Comparison of ENCODE assay signal across 8 mouse cellular contexts in the genomic region with DNA sequence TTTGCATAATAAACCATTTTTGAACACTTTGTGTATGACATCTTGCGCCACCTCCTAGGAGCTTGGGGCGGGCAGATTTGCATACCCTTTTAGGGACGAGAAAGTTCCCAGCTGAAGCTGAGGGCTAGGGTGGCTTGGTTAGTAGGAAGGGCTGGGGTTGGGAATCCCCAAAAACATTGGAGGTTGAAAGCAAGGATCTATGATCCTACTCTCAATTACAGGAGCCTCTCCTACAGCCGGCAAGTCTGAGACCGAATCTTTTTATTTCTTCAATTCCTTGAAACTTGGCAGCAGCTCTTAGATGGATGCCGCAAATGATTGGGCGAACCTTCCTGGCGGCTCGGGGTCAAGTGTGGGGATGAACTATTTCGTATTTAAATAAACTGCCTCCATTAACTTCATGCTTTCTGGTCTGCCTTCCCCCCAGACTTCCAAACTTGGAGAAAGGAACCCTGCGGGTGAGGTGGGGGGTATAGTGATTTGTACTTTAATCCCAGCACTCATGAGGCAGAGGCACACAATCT. TPM values are rescaled to one million over a fixed set of nuclear protein-coding genes. Genes with fewer than 3 reads are reported as not detected.
A peak's percentile ranks its signal among the peaks of the same experiment; 100 is the strongest.
DNase-seq lines count a peak whose midpoint lies in the region; ATAC-seq and TF ChIP-seq lines count a peak whose summit lies in the region.

No protein-coding gene starts in this region.

- WGBS in spleen, adult 2 months, result 68% methylated on average over 11 of the region's 11 CpGs
- 23% methylated on average over 11 of the region's 11 CpGs for WGBS in forebrain, embryonic 16.5 days
- 24% methylated on average over 11 of the region's 11 CpGs for WGBS in liver, embryonic 11.5 days
- WGBS in stomach, embryonic 15.5 days, result 12% methylated on average over 11 of the region's 11 CpGs

- H3K4me3 ChIP-seq in spleen, adult 2 months (ENCODE audit: extremely low read depth, insufficient read depth, insufficient read length), result peak overlapping the region; percentile 16
- H3K4me3 ChIP-seq in forebrain, embryonic 16.5 days (replicated peaks; ENCODE audit: low read length), result peak overlapping the region; percentile 44
- H3K4me3 ChIP-seq in liver, embryonic 11.5 days (ENCODE audit: low read depth, low read length), result peak overlapping the region; percentile 61
- H3K4me3 ChIP-seq in stomach, embryonic 15.5 days (replicated peaks), result peak overlapping the region; percentile 70

- H3K27ac ChIP-seq in spleen, adult 2 months (ENCODE audit: insufficient read depth, low read length), result peak overlapping the region; percentile 48
- H3K27ac ChIP-seq in forebrain, embryonic 16.5 days (ENCODE audit: low read length), result no peak overlapping the region
- H3K27ac ChIP-seq in liver, embryonic 11.5 days (ENCODE audit: low read depth, low read length), result peak overlapping the region; percentile 86
- peak overlapping the region; percentile 94 for H3K27ac ChIP-seq in stomach, embryonic 15.5 days

- ATAC-seq in forebrain, embryonic 16.5 days, result no peak
- no peak for ATAC-seq in liver, embryonic 11.5 days (replicated peaks; ENCODE audit: low FRiP score)
- ATAC-seq in stomach, embryonic 15.5 days (ENCODE audit: insufficient read depth, low FRiP score, low read depth), result no peak

- DNase-seq in spleen, adult 2 months (ENCODE audit: low read depth in 1 of 2, low spot score in 2 of 2), result no peak
- DNase-seq in spleen, postnatal 4 days (ENCODE audit: low spot score in 2 of 2), result no peak
- DNase-seq in liver, embryonic 11.5 days (ENCODE audit: low spot score), result no peak
- DNase-seq in thymus, postnatal 14 days, result no peak
- no peak for DNase-seq in gastrocnemius, adult 18-20 months (ENCODE audit: low spot score)
- DNase-seq in right cerebral cortex, postnatal 10 days (ENCODE audit: low spot score in 2 of 2), result no peak

- no peaks in the 10 kb centered on the region for H3K27me3 ChIP-seq in spleen, adult 2 months (ENCODE audit: control insufficient read depth, insufficient read depth, low read length)
- H3K27me3 ChIP-seq in forebrain, embryonic 16.5 days (replicated peaks; ENCODE audit: control insufficient read depth, insufficient read depth, low read length), result peaks cover 25% of the 10 kb centered on the region
- H3K27me3 ChIP-seq in liver, embryonic 11.5 days (replicated peaks; ENCODE audit: control insufficient read depth, insufficient read depth, low read length), result peaks cover 76% of the 10 kb centered on the region
- no peaks in the 10 kb centered on the region for H3K27me3 ChIP-seq in stomach, embryonic 15.5 days (replicated peaks)

- H3K9me3 ChIP-seq in forebrain, embryonic 16.5 days (ENCODE audit: control insufficient read depth, low read length), result no peaks in the 10 kb centered on the region
- H3K9me3 ChIP-seq in liver, embryonic 11.5 days (ENCODE audit: control insufficient read depth, low read length), result no peaks in the 10 kb centered on the region
- no peaks in the 10 kb centered on the region for H3K9me3 ChIP-seq in stomach, embryonic 15.5 days

- H3K4me2 ChIP-seq in forebrain, embryonic 16.5 days (ENCODE audit: low read length), result peak overlapping the region; percentile 77
- H3K4me2 ChIP-seq in liver, embryonic 11.5 days, result peak overlapping the region; percentile 74
- peak overlapping the region; percentile 71 for H3K4me2 ChIP-seq in stomach, embryonic 15.5 days

- TF ChIP-seq CTCF in spleen, adult 2 months (IDR thresholded peaks at IDR 0.05; ENCODE audit: extremely low read depth, insufficient read depth, insufficient read length, insufficient replicate concordance), result no peak

- H3K9ac ChIP-seq in forebrain, embryonic 16.5 days (replicated peaks; ENCODE audit: low read depth, low read length), result no peak overlapping the region
- peak overlapping the region; percentile 76 for H3K9ac ChIP-seq in liver, embryonic 11.5 days (ENCODE audit: low read depth, low read length)
- peak overlapping the region; percentile 78 for H3K9ac ChIP-seq in stomach, embryonic 15.5 days

- no peak for TF ChIP-seq POLR2A in spleen, adult 2 months (IDR thresholded peaks at IDR 0.05; ENCODE audit: low read depth, low read length)

- peaks cover 20% of the 10 kb centered on the region for H3K4me1 ChIP-seq in spleen, adult 2 months (ENCODE audit: control insufficient read depth, insufficient read depth, insufficient read length)
- H3K4me1 ChIP-seq in forebrain, embryonic 16.5 days (replicated peaks; ENCODE audit: control insufficient read depth, insufficient read depth, low read length), result peaks cover 45% of the 10 kb centered on the region
- H3K4me1 ChIP-seq in liver, embryonic 11.5 days (replicated peaks; ENCODE audit: control insufficient read depth, insufficient read depth, low read length), result peaks cover 46% of the 10 kb centered on the region
- peaks cover 48% of the 10 kb centered on the region for H3K4me1 ChIP-seq in stomach, embryonic 15.5 days

- peaks cover 3% of the 10 kb centered on the region; the same call in 1 of the 2 replicates for H3K36me3 ChIP-seq in spleen, adult 2 months (ENCODE audit: control insufficient read depth, insufficient read depth, low read length)
- no peaks in the 10 kb centered on the region for H3K36me3 ChIP-seq in forebrain, embryonic 16.5 days (ENCODE audit: control insufficient read depth, insufficient read depth)
- no peaks in the 10 kb centered on the region for H3K36me3 ChIP-seq in liver, embryonic 11.5 days (ENCODE audit: control insufficient read depth, insufficient read depth, low read length)
- no peaks in the 10 kb centered on the region for H3K36me3 ChIP-seq in stomach, embryonic 15.5 days

RNA-seq across cellular contexts. Expression of a gene that starts 2.1 kb away (rescaled TPM):
- polyA plus RNA-seq in spleen, adult 2 months (2012; rRNA removed), result 138 and 195 TPM in 2 replicates
- 85.1 and 102 TPM in 2 replicates for polyA plus RNA-seq in forebrain, embryonic 16.5 days (2015; fragmentation: Nextera tagmentation; extraction: Ambion mirVana)
- 191 and 200 TPM in 2 replicates for polyA plus RNA-seq in liver, embryonic 11.5 days (2014; fragmentation: Nextera tagmentation; extraction: Ambion mirVana)
- 274 and 292 TPM in 2 replicates for polyA plus RNA-seq in stomach, embryonic 15.5 days (2015; fragmentation: Nextera tagmentation; extraction: Ambion mirVana)
- total RNA-seq in gastrocnemius, adult 18-20 months (2021), result 10 to 100 TPM; 13.7 to 24.1 TPM

RNA-seq across cellular contexts. Expression of a gene that starts 26.8 kb away (rescaled TPM):
- 32.1 and 33.5 TPM in 2 replicates for polyA plus RNA-seq in spleen, adult 2 months (2012; rRNA removed)
- 3.9 and 4.3 TPM in 2 replicates for polyA plus RNA-seq in forebrain, embryonic 16.5 days (2015; fragmentation: Nextera tagmentation; extraction: Ambion mirVana)
- 9.0 and 9.2 TPM in 2 replicates for polyA plus RNA-seq in liver, embryonic 11.5 days (2014; fragmentation: Nextera tagmentation; extraction: Ambion mirVana)
- 8.6 and 11.4 TPM in 2 replicates for polyA plus RNA-seq in stomach, embryonic 15.5 days (2015; fragmentation: Nextera tagmentation; extraction: Ambion mirVana)
- total RNA-seq in gastrocnemius, adult 18-20 months (2021), result under 1 TPM; 0.73 to 0.76 TPM

Comparison
In these comparisons a context has a peak if more than half of its experiments do, and no peak if none do; other contexts are left out.
1. H3K4me3 ChIP-seq: peak in every context shown above with its lines; median percentile 70 in stomach, embryonic 15.5 days; 61 in liver, embryonic 11.5 days; 44 in forebrain, embryonic 16.5 days; 16 in spleen, adult 2 months.